Mouse (Mus musculus) forebrain, embryonic 14.5 days (tissue): ENCODE results near the gene Rps6kb2. TPM values are rescaled to one million over a fixed set of nuclear protein-coding genes. Genes with fewer than 3 reads are reported as not detected.

Experiments
- ATAC-seq: fragments of 200-750 bp; cut with Nextera tagmentation; 2 replicates; pipeline ENCODE4 v1.8.0; 2017; ENCODE audit warnings: mild to moderate bottlenecking, moderate library complexity
- DNase-seq: peaks from one replicate; pipeline ENCODE4 v3.0.0-alpha.2; 2015; ENCODE audit warnings: low spot score
- H3K27ac ChIP-seq: fragments of 300-500 bp; sonication (generic); 2 replicates; pipeline ENCODE4 v1.5.1; 2014; ENCODE audit warnings: low read depth, mild to moderate bottlenecking, control low read depth, low read length, moderate library complexity
- H3K27me3 ChIP-seq: fragments of 300-500 bp; sonication (generic); replicated peaks from 2 replicates; pipeline ENCODE4 v1.6.1; 2014; ENCODE audit warnings: low read length, control low read depth, mixed read lengths; ENCODE audit not compliant: control insufficient read depth, insufficient read depth
- H3K36me3 ChIP-seq: fragments of 300-500 bp; sonication (generic); 2 replicates; pipeline ENCODE4 v1.6.1; 2014; ENCODE audit warnings: low read length, control low read depth; ENCODE audit not compliant: control insufficient read depth, insufficient read depth
- H3K4me1 ChIP-seq: fragments of 300-500 bp; sonication (generic); 2 replicates; pipeline ENCODE4 v1.6.1; 2014; ENCODE audit warnings: antibody characterized with exemption, low read length, control low read depth; ENCODE audit not compliant: control insufficient read depth, insufficient read depth
- H3K4me2 ChIP-seq: fragments of 300-500 bp; sonication (generic); 2 replicates; pipeline ENCODE4 v1.6.1; 2014; ENCODE audit warnings: mild to moderate bottlenecking, control low read depth, low read length
- H3K4me3 ChIP-seq: fragments of 300-500 bp; sonication (generic); 2 replicates; pipeline ENCODE4 v1.5.1; 2014; ENCODE audit warnings: low read depth, low read length, control low read depth
- H3K9ac ChIP-seq: fragments of 300-500 bp; sonication (generic); 2 replicates; pipeline ENCODE4 v1.6.1; 2014; ENCODE audit warnings: mild to moderate bottlenecking, low read length, control low read depth, moderate library complexity
- H3K9me3 ChIP-seq: fragments of 300-500 bp; sonication (generic); replicated peaks from 2 replicates; pipeline ENCODE4 v1.6.1; 2016; ENCODE audit warnings: low read length, control low read depth, mixed read lengths; ENCODE audit not compliant: control insufficient read depth
- WGBS: fragments of 180-500 bp; shearing (Covaris S2); extraction: QIAGEN DNeasy Blood & Tissue Kit; methylation state at CpG from one replicate; pipeline ENCODE4 v1.1.7; 2014; 5-methylcytosine and 5-hydroxymethylcytosine counted together
- polyA plus RNA-seq: library from polyadenylated mRNA; unstranded; fragments of >200 nt; fragmentation: Nextera tagmentation; extraction: Ambion mirVana; gene quantifications from 2 replicates; pipeline ENCODE4 v1.2.1, GENCODE M21; 2014

Gene Rps6kb2
- polyA plus RNA-seq, 1 experiment from 2014 or later = 32.3 TPM

DNA sequence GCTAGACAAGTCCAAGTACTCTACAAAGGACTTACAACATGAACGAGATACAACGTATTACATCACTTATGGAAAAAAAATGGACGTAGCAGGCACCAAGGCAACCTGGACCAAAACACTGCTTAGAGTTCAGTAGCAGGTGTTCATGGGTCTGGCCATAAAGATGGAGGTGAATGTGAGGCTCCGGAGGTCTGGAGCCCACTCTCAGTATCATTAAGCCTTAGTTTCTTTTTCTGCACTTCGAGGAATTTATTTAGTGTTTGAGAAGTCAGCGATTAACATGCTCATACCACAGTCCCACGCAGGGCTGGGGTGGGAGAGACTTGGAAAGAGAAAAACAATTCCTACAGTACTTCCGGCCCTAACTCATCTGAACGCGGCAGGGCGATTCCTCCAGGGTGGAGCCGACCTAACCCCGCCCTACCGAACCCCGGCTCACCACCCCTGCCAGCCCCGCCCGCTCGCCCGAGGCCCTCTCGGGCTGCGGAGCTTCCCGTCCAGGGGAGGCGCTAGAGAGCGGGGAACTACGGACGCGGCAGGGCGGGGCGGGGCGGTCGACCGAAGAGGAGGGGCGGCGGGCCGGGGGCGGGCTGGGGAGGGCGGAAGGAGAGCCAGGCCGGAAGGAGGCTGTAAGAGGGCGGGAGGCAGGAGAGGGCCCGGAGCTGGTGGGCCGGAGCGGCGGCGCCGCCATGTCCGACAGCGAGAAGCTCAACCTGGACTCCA is 28.5 kb upstream of the Rps6kb2 start, which contains the start of gene Ppp1ca:
Gene Ppp1ca (plus strand): TSS at position 538 of the 723 bp plus-strand sequence.
- peak within 1 kb of the TSS; percentile 93 for H3K9ac ChIP-seq
- no peaks in the 10 kb centered on the region for H3K27me3 ChIP-seq
- peak within 1 kb of the TSS; percentile 92 for H3K4me2 ChIP-seq
- peaks cover 37% of the 10 kb centered on the region for H3K36me3 ChIP-seq
- peaks cover 8% of the 10 kb centered on the region for H3K4me1 ChIP-seq
- H3K27ac ChIP-seq = peak within 1 kb of the TSS; percentile 86
- peak within 1 kb of the TSS; percentile 99 for H3K4me3 ChIP-seq
- H3K9me3 ChIP-seq = no peaks in the 10 kb centered on the region
- WGBS = 6% methylated on average over 42 of the region's 47 CpGs
- ATAC-seq (peak; percentile 90), DNase-seq (peak; percentile 94)

- peak within 1 kb of the TSS; percentile 92 for H3K4me2 ChIP-seq
- H3K9me3 ChIP-seq = no peaks in the 10 kb centered on the region
- ATAC-seq (no peak), DNase-seq (no peak)
- H3K36me3 ChIP-seq = peaks cover 29% of the 10 kb centered on the region
- no peaks in the 10 kb centered on the region for H3K27me3 ChIP-seq
- peak within 1 kb of the TSS; percentile 99 for H3K4me3 ChIP-seq
- peak within 1 kb of the TSS; percentile 86 for H3K27ac ChIP-seq
- H3K4me1 ChIP-seq = peaks cover 8% of the 10 kb centered on the region
- WGBS = 71% methylated on average over 4 of the region's 4 CpGs
- peak within 1 kb of the TSS; percentile 93 for H3K9ac ChIP-seq
These were observed 27.7 kb upstream of the Rps6kb2 start, which contains the start of gene Tbc1d10c for GRCm38 (mm10) chr19:4190831-4191334. TSS of gene Tbc1d10c (minus strand) at chr19:4191284.

DNA sequence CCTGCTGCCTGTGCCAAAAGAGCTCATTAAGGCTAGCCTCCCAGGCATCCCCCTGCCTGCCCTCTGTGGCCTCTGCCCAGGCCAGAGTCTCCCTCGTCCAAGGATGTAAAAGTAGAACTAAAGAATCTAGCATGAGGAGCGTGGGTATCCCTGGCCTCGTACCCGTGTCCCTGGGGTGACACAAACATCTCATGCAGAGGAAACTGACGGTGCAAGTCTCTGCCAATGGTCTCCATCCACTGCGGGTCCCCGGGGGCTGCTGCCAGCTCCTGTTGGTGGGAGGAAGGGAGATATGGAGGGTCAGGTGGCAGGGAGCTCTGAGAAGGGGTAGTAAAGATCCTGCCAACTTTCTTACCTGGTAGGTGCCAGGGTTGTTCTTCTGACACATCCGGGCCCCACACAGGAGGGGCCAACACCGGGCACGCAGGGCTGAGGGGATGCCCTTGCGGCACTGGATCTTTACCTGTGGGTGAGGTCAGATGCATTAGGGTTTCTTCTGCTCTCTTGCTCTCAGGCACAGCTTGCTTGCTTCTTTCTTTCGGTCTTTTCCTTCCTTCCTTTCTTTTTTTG is 26.0 kb upstream of the Rps6kb2 start:
- H3K36me3 ChIP-seq = peaks cover 11% of the 10 kb centered on the region
- no peak overlapping the region for H3K4me3 ChIP-seq
- H3K4me2 ChIP-seq = no peak overlapping the region
- H3K9me3 ChIP-seq = no peaks in the 10 kb centered on the region
- DNase-seq (no peak), ATAC-seq (no peak)
- no peaks in the 10 kb centered on the region for H3K27me3 ChIP-seq
- no peak overlapping the region for H3K27ac ChIP-seq
- H3K9ac ChIP-seq = no peak overlapping the region
- 86% methylated on average over 12 of the region's 12 CpGs for WGBS
- peaks cover 8% of the 10 kb centered on the region for H3K4me1 ChIP-seq

- Histone ChIP-seq H3K4me2 (no peak overlapping the region), H3K4me3 (no peak overlapping the region), H3K4me1 (no peaks in the 10 kb centered on the region), H3K9me3 (no peaks in the 10 kb centered on the region), H3K9ac (no peak overlapping the region), H3K27me3 (no peaks in the 10 kb centered on the region), H3K27ac (no peak overlapping the region), H3K36me3 (no peaks in the 10 kb centered on the region)
- DNase-seq (no peak), ATAC-seq (no peak)
- 77% methylated on average over 3 of the region's 3 CpGs for WGBS
These were observed 24.1 kb upstream of the Rps6kb2 start for GRCm38 (mm10) chr19:4187303-4187702.

- H3K36me3 ChIP-seq = no peaks in the 10 kb centered on the region
- H3K4me2 ChIP-seq = no peak overlapping the region
- no peaks in the 10 kb centered on the region for H3K4me1 ChIP-seq
- DNase-seq = no peak
- no peak overlapping the region for H3K4me3 ChIP-seq
- H3K9ac ChIP-seq = no peak overlapping the region
- no peak overlapping the region for H3K27ac ChIP-seq
- H3K27me3 ChIP-seq = no peaks in the 10 kb centered on the region
- 65% methylated on average over 15 of the region's 15 CpGs for WGBS
- no peak for ATAC-seq
- no peaks in the 10 kb centered on the region for H3K9me3 ChIP-seq
These were observed 22.1 kb upstream of the Rps6kb2 start for GRCm38 (mm10) chr19:4184976-4185975.

DNA sequence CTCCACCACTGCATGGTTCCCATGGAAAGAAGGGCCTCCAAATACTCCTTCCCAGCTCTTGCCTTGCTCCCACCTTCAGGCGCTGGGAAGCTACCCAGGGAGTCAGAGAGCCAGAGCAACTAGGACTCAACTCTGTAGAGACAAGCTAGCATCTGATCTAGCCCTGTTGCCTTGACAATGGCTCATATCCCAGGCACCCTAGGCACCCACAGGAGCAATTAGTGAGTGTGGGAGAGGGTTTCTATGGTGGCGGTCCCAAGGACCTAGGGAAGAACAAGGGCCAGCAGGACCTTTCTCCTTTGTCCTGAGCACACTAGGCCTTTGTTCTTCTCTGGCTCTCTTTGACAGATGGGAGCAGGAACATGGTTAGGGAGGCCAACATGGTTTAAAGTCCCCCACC is 20.5 kb upstream of the Rps6kb2 start:
- ATAC-seq = no peak
- 65% methylated on average over 2 of the region's 2 CpGs for WGBS
- H3K27me3 ChIP-seq = no peaks in the 10 kb centered on the region

DNA sequence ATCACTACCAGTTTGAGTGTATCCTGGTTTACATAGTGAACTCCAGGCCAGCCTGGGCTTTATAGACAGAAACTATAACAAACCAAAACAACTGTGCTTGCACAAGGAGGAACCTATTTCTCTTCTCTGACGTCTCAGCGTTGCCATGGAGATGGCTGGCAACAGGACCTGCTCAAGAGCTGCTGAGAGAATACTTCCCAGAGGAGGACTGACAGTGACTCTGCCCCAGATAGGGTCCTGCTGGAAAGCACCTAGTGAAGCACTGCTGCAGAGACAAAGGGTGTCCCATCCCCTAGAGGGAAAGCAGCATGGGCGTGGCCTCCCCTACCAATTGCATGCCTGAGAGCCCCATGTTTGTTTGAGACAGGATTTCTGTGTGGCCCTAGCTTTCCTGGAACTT is 18.7 kb upstream of the Rps6kb2 start:
- H3K9me3 ChIP-seq = no peaks in the 10 kb centered on the region
- H3K9ac ChIP-seq = no peak overlapping the region
- WGBS = 35% methylated on average over 3 of the region's 3 CpGs
- no peak overlapping the region for H3K27ac ChIP-seq
- no peak overlapping the region for H3K4me3 ChIP-seq
- no peaks in the 10 kb centered on the region for H3K4me1 ChIP-seq
- no peak overlapping the region for H3K4me2 ChIP-seq
- no peaks in the 10 kb centered on the region for H3K36me3 ChIP-seq
- no peak; the same call in 1 of the 2 replicates for ATAC-seq
- peak; percentile 75 for DNase-seq
- no peaks in the 10 kb centered on the region for H3K27me3 ChIP-seq

More for the DNA sequence above, 20.5 kb upstream of the Rps6kb2 start:
- H3K4me2 ChIP-seq = no peak overlapping the region
- no peaks in the 10 kb centered on the region for H3K36me3 ChIP-seq
- no peak overlapping the region for H3K4me3 ChIP-seq
- no peak overlapping the region for H3K9ac ChIP-seq
- H3K9me3 ChIP-seq = no peaks in the 10 kb centered on the region
- H3K4me1 ChIP-seq = no peaks in the 10 kb centered on the region
- no peak overlapping the region for H3K27ac ChIP-seq
- DNase-seq = no peak

GRCm38 (mm10) chr19:4180411-4180810 is 17.3 kb upstream of the Rps6kb2 start:
- DNase-seq (no peak), ATAC-seq (no peak)
- Histone ChIP-seq H3K4me1 (peaks cover 4% of the 10 kb centered on the region), H3K27me3 (no peaks in the 10 kb centered on the region), H3K9me3 (no peaks in the 10 kb centered on the region), H3K36me3 (no peaks in the 10 kb centered on the region), H3K27ac (no peak overlapping the region), H3K4me2 (no peak overlapping the region), H3K9ac (no peak overlapping the region), H3K4me3 (no peak overlapping the region)
- 90% methylated on average over 7 of the region's 7 CpGs for WGBS
